Mouse (Mus musculus) macrophage (primary cell): Measurements from ENCODE around the gene Nav2. TPM values are rescaled to one million over a fixed set of nuclear protein-coding genes. Genes with fewer than 3 reads are reported as not detected.

Source experiments
- H3K27ac ChIP-seq: fragments of 350-480 bp; formaldehyde crosslinking; 2 replicates; pipeline ENCODE4 v1.9.0; 2021
- H3K36me3 ChIP-seq: fragments of 350-480 bp; formaldehyde crosslinking; 2 replicates; pipeline ENCODE4 v1.9.0; 2021; ENCODE audit errors: inconsistent target
- H3K4me3 ChIP-seq: fragments of 350-480 bp; formaldehyde crosslinking; 2 replicates; pipeline ENCODE4 v1.9.0; 2021; ENCODE audit errors: inconsistent target
- H3K79me2 ChIP-seq: fragments of 350-480 bp; formaldehyde crosslinking; 2 replicates; pipeline ENCODE4 v1.9.0; 2021; ENCODE audit errors: inconsistent target
- WGBS: methylation state at CpG from one replicate; pipeline ENCODE4 v1.1.7; 2026; ENCODE audit warnings: inconsistent platforms; ENCODE audit not compliant: missing documents; 5-methylcytosine and 5-hydroxymethylcytosine counted together
- polyA plus RNA-seq: library from polyadenylated mRNA; stranded (reverse); fragments of 250-400 nt; gene quantifications from 3 replicates; pipeline ENCODE4 v1.2.4, GENCODE M21; 2018; ENCODE audit warnings: inconsistent platforms

The Nav2 gene
- polyA plus RNA-seq, 1 experiment from 2014 or later: 19.2 TPM

DNA sequence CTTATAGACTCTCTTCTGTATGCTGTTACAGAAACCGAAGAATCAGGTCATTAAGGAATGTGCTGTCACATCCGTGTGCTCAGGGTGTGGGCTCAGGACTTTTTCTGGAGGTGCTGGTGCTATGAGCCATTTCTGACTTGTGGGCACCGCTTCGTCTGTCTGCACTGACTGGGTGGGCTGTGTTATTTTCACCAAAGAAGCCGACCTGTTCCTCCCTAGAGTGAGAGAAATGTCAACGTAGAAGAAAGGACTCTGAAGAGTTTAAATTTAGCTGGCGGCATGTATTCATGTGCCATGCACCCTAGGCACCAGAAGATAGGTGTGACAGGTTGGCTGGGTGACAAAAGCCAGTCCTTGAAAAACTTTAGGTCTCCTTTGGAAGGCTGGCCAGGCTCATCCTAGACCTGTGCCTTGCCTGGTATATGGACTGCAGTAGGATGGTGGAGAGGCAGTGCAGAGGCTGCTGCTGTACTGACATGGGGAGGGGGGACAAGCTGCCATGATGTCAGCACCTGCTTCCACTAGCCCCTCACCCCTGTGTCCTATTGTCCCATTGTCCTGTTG, 599.5 kb downstream of the Nav2 start:
- Histone ChIP-seq H3K79me2 (no peaks in the 10 kb centered on the region), H3K36me3 (no peaks in the 10 kb centered on the region), H3K4me3 (no peak overlapping the region), H3K27ac (no peak overlapping the region)
- 93% methylated on average over 7 of the region's 7 CpGs for WGBS

DNA sequence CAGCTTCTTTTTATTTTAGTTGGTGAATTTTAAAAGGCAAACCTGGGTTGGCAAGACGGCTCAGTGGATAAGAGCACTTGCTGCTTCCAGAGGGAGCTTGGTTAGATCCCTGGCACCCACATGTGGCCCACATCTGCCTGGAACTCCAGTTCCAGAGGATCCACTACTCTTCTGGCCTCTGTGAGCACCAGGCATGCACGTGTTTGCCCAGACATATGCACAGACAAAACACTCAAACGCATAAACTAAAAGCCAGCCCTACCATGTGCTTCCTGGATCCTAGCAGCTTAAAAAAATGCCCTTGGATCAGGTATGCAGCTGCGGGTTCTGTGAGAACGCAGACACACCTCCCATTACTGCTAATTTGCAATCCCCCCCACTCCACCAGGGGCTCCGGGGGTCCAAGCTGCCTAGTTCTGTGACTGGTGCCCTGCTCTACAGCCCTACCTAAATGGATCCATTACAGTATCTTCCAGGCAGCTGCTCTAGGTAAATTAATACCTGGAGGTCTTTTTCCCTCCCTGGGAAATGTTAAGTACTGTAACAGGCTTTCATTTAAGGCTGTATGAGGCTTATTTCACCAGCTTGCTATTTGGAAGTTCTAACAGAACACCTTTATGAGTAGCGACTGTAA, 603.4 kb downstream of the Nav2 start:
- no peaks in the 10 kb centered on the region for H3K79me2 ChIP-seq
- H3K36me3 ChIP-seq: no peaks in the 10 kb centered on the region
- H3K27ac ChIP-seq: no peak overlapping the region
- H3K4me3 ChIP-seq: no peak overlapping the region
- 97% methylated on average over 7 of the region's 7 CpGs for WGBS

DNA sequence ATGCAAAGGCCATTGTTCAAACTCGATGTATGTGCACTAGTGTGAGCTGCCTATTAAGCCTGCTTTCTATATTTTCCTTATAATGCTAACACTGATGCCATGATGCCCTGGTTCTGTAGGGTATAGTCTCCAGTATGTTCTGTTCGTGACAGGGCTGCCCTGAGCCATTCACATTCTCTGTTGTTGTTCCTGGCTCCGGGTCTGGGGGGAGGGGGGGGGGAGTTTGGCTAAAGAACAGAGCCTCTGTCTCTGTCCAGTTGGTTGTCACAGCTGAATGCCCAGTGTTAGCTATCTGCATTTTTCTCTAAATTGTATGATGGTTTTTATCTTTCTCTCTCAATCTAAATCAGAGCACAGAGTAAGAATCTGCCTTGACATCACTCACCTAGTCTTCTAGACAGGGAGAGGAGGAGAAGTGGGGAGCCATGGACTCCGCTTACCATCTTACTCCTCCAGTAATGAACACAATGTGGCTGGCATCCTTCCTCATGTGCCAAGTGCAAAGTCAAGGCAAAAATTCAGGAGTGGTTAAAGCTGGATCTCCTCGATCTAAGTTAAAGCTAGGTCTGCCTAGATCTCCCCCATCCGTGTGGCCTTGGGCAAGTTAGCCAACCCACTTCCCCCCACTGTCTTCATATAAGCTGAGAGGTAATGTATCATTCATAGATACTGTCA, 605.4 kb downstream of the Nav2 start:
- Histone ChIP-seq H3K36me3 (no peaks in the 10 kb centered on the region), H3K4me3 (no peak overlapping the region), H3K27ac (no peak overlapping the region), H3K79me2 (no peaks in the 10 kb centered on the region)
- 85% methylated on average over 6 of the region's 6 CpGs for WGBS

DNA sequence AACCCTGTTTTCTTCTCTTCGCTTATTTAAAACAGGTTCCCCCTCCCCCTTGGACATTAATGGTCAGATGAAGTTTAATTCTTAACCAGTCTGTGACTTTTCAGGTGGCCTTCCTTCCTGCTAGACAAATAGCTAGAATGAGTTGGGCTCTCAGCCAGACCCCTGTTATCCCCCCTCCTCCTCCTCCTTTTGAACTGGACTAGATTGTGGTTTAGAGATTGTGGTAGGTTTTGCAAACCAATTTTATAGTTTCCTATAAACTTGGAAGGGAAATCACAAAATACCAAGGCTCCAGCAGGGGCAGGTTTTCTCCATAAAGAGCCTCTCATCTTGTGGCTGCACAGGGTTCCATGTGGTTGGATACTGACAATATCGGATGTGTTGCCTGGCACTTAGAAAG, 606.5 kb downstream of the Nav2 start:
- Histone ChIP-seq H3K4me3 (no peak overlapping the region), H3K27ac (no peak overlapping the region), H3K79me2 (no peaks in the 10 kb centered on the region), H3K36me3 (no peaks in the 10 kb centered on the region)
- WGBS: 74% methylated on average over 2 of the region's 2 CpGs

DNA sequence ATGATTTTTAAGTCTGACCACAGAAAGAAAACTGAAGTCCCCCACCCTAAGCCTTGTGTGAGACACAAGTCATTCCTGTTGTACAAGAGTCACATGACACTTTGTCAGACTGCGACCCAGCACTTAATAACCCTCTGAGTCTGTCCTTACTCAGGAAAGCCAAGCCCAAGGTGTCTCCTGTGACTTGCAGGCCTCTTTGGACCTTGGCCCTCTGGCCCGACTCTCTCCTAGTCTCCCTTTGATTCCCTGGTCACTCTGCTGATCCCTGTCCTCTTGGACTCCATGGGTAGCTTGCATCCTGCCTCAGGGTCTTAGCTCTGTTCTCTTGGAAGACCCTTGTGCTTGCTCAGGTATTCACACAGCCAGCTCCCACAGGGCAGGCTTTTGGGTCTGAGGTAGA, 612.0 kb downstream of the Nav2 start:
- 89% methylated on average over 2 of the region's 2 CpGs for WGBS
- no peak overlapping the region for H3K27ac ChIP-seq
- H3K79me2 ChIP-seq: no peaks in the 10 kb centered on the region
- no peak overlapping the region for H3K4me3 ChIP-seq
- no peaks in the 10 kb centered on the region for H3K36me3 ChIP-seq

DNA sequence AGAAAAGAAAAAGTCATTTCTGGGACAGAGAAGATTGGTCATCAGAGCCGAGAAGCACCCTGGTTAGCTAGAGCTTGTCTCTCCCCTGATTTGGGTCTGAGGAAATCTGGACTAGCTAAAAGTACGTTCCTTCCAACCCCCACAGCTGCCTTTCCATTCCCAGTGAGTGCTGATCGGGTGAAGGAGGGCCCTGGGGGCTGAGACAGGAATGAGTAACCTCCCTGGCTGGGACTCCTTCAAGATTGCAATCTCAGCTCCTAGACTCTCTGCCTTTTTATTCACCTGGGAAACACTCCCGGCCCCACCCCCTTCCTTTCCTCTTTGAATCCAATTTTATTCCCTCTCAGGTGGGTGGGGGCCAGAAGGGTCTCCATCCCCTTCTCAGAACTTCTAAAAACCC, 612.8 kb downstream of the Nav2 start:
- WGBS: 92% methylated on average over 4 of the region's 4 CpGs

DNA sequence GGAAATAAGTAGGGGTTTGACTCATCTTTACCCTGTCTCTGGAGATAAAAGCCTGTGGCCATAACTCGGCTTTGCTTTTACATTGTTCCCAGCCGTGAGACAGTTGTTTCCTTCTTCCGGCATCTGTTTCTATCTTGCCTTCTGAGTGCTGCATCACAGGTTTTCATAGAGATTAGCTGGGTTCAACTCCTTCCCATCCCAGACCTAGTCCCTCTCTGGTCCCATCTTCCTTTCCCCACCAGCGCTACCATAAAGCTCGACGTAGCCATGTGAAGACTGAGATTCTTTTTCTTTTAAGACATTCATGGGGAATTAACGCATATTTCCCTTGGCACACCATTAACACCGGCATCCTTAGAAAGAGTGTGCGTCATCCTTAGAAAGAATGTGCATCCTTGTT, 613.5 kb downstream of the Nav2 start:
- Histone ChIP-seq H3K79me2 (no peaks in the 10 kb centered on the region), H3K36me3 (no peaks in the 10 kb centered on the region), H3K27ac (no peak overlapping the region), H3K4me3 (no peak overlapping the region)
- WGBS: 53% methylated on average over 9 of the region's 9 CpGs

More for the DNA sequence above, 612.8 kb downstream of the Nav2 start:
- no peak overlapping the region for H3K4me3 ChIP-seq
- no peaks in the 10 kb centered on the region for H3K79me2 ChIP-seq
- no peak overlapping the region for H3K27ac ChIP-seq
- H3K36me3 ChIP-seq: no peaks in the 10 kb centered on the region

DNA sequence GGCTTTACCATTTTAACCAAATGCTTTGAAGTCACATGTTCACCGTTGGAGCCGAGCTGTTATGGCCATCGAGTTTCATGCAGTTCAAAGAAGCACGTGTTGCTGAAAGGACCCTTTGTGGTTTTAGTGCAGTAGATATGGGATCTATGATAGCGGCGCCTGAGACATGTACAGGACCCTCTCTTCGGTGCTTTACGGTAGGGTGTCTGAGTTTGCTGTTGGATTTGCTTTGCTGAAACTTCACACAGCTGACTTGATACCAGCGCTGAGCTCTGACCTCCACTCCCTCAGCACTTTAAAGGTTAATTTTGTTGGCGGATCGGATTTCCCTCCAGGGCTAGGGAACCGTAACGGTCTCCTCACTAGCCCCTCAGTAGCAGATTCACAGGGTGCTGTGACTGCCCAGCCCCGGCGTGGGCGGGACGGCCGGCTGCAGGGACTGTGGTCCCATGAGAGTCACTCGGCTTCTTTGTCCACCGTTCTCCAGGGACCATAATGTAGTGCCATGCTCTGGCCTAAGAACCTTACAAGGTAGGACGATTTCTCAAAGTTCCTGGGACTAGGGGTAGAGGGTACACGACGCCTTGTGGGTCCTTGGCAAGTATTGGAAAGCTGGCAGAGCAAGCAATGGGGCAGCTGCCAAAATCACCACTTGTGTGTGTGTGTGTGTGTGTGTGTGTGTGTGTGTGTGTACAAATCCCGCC, 614.0 kb downstream of the Nav2 start:
- H3K79me2 ChIP-seq: no peaks in the 10 kb centered on the region
- WGBS: 52% methylated on average over 24 of the region's 24 CpGs
- H3K36me3 ChIP-seq: no peaks in the 10 kb centered on the region
- no peak overlapping the region for H3K4me3 ChIP-seq
- no peak overlapping the region for H3K27ac ChIP-seq

DNA sequence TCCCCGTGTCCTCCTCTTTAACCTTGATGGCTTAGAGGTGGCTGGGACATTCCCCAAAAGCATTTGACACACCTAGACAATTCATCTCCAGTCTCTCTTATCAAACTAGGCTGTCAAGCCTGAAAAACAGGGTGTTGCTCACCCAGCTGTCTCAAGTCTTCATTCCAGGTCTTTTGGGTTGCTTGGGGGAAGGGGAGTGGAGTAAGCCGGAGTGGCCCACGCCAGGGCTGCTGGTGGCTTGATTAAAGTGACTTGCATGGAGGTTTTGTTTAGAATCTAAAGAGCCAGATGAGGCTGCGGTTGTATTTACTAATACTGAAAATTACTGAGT, 614.6 kb downstream of the Nav2 start:
- WGBS: 94% methylated on average over 4 of the region's 4 CpGs
- Histone ChIP-seq H3K4me3 (no peak overlapping the region), H3K36me3 (no peaks in the 10 kb centered on the region), H3K27ac (no peak overlapping the region), H3K79me2 (no peaks in the 10 kb centered on the region)

DNA sequence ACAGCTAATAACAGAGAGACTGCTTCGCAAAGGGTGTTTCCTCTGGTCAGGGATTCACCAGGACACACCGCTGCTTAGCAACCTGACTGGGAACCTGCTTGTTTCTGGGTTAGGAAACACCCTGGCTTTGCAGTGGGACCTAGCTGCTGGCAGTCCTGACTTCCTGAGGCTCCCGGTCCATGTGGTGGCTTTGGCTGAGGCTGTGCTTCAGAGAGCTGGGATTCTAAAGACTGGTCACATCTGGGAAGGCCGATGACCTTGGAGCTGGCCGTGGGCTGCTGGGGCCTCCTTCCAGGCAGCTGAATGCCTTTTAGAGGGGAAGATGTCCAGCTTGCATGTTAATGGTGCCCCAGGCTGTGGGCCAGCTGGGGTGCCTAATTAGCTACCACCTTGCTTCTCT, 615.2 kb downstream of the Nav2 start:
- Histone ChIP-seq H3K4me3 (no peak overlapping the region), H3K27ac (no peak overlapping the region), H3K36me3 (no peaks in the 10 kb centered on the region), H3K79me2 (no peaks in the 10 kb centered on the region)
- WGBS: 93% methylated on average over 5 of the region's 5 CpGs

DNA sequence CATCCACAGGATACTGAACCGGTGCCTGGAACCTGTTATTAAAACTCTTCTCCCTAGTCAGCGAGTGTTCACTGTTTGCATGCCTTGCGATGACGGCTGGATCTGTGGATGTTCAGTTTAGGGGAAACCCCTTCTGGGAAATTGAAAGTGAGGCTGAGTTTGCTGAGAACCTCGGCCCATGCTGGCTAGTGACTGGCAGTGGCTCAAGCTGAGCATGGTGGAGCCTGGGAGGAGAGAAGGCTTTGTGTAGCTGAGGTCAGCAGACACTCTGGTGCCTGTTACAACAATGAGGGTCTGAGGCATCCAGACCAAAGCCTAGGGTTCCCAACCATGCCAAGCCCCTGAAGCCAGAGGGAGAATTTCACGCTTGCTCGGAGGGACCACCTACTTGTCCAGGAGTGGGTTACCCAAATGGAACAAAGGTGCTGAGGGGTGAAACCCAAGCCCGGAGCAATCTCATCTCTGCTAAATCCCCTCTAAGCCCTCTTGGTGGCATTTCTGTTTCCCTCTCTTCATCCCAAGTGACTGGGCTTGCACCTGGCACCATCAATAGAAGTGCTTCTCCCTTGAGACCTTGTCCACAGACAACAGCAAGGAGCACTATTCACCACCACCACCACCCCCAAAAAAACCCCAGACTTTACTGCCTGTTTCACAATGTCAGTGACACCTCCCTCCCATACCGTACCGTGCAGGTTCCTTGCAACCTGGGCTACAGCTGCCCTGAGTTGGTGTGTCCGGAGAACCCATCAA, 617.0 kb downstream of the Nav2 start:
- Histone ChIP-seq H3K27ac (no peak overlapping the region), H3K4me3 (no peak overlapping the region), H3K36me3 (no peaks in the 10 kb centered on the region), H3K79me2 (no peaks in the 10 kb centered on the region)
- 92% methylated on average over 11 of the region's 11 CpGs for WGBS

DNA sequence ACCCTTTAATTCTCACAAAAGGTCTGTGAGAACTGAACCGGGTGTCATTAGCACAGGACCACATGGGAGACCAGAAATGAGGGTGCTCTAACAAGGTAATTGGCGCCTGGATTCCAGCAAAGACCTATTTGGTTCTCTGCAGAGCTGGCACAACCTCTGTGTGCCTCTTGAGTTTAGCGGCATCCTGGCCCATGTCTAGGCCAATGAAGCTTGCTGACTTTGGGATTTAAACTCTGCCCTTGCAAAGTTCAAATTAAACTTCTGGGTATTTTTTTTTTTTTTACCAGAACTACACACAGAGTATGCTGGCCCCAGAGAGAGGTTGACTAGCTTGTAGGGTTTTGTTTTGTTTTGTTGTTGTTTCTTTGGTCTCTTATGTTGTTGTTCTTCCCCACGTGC, 617.6 kb downstream of the Nav2 start:
- 97% methylated on average over 4 of the region's 4 CpGs for WGBS
- H3K36me3 ChIP-seq: no peaks in the 10 kb centered on the region
- H3K79me2 ChIP-seq: no peaks in the 10 kb centered on the region
- H3K27ac ChIP-seq: no peak overlapping the region
- no peak overlapping the region for H3K4me3 ChIP-seq

DNA sequence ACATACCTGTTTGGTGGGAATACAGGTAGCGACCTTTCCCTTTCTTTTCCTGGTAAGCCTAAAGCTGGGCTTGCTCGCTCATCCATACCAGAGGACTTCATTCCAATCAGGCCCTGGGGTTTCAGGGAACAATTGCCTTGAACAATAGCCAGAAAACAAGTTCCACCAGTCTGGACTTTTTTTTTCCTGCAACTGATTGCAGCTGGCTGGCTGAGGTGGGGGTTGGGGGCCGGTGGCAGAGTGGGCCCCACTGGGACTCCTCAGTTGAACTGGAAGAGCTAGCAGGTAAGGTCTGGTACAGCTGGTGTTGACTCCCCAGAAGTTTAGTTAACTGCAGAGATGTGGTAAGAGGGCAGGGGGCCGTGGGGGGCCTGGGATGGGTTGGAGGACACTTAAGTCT, 619.0 kb downstream of the Nav2 start:
- 79% methylated on average over 4 of the region's 4 CpGs for WGBS
- H3K36me3 ChIP-seq: no peaks in the 10 kb centered on the region
- no peak overlapping the region for H3K4me3 ChIP-seq
- H3K79me2 ChIP-seq: no peaks in the 10 kb centered on the region
- H3K27ac ChIP-seq: no peak overlapping the region

DNA sequence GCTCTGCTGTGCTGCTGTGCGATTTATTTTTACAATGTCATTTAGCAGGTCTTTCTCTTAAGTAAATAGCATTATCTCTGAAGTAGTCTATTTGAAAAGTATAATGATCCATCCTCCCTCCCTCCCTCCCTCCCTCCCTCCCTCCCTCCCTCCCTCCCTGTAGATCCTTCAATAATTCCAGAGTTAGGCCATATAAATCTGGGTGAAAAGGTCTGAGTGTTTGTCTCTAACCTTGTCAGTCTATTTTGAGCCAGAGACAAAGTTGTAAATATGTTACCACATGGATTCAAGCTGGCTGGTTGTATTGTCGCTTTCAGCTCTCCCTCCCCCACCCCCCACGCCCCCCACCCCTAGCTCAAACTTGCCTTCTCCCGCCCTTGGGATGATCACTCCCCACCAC, 619.4 kb downstream of the Nav2 start:
- no peak overlapping the region for H3K27ac ChIP-seq
- no peak overlapping the region for H3K4me3 ChIP-seq
- H3K36me3 ChIP-seq: no peaks in the 10 kb centered on the region
- 95% methylated on average over 2 of the region's 4 CpGs for WGBS
- H3K79me2 ChIP-seq: no peaks in the 10 kb centered on the region

DNA sequence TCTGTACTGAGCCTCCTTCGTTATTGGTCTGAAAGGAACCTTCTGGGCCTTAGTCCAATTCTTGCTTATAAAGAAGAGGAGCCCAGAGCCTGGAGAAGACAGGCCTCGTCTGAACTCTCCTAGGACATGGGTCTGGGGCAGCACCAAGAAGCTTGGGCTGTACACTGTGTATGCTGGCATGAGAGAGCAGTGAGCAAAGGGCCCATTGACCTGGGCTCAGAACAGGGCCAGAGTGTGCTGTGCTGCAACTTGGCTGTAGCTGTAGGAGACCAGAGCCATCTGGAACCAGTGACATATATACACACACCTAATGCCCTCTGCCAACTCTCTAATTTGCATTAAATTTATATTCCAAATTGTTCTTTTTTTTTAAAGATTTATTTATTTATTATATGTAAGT, 621.0 kb downstream of the Nav2 start:
- WGBS: 100% methylated on average over 2 of the region's 2 CpGs

More for the DNA sequence above, 621.0 kb downstream of the Nav2 start:
- no peak overlapping the region for H3K27ac ChIP-seq
- H3K36me3 ChIP-seq: no peaks in the 10 kb centered on the region
- no peaks in the 10 kb centered on the region for H3K79me2 ChIP-seq
- H3K4me3 ChIP-seq: no peak overlapping the region
